Mouse (Mus musculus) 3134 (cell line): ENCODE results near the gene Fgr.
A peak's percentile ranks its signal among the peaks of the same experiment; 100 is the strongest.
"Not testable (repeated sequence)": the region's sequence is repeated elsewhere in the genome, so short reads cannot be mapped to it uniquely, and the experiment has no call there.

Experiments
- DNase-seq: peaks from one replicate; pipeline ENCODE4 v3.0.0-alpha.2; 2011; ENCODE audit warnings: low spot score; ENCODE audit not compliant: insufficient read length; ENCODE audit errors: extremely low read depth

Gene Fgr

DNA sequence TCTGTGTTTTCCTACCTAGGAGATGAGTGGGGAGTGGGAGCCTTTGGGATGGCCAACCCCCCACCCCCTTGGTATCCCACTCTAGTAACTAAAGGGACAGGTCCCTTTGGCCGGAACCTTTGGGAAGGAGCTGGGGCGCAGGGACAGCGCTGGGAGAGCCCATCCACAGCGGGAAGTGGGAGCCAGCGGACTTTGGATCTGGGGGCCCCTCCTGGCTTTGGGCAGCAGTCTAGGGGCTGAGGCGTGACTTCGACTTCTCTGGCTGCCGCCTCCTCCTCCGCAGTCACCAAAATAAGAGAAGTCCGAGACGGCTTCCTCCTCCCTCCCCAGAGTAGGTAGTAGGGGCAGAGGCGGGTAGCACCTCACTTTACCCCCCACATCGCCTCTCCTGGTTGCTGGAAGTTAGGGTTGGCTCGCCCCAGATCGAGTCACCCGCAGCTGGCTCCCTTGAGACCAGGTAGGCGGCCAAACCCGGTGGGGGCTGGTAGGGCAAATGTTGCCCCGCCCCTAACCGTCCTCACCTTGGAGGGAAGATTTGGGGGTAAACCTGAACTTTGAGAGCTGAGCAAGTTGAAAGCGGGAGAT, at the start of gene Fgr:
Gene Fgr (plus strand): TSS at position 282 of the 585 bp plus-strand sequence.
- DNase-seq, result no peak

DNA sequence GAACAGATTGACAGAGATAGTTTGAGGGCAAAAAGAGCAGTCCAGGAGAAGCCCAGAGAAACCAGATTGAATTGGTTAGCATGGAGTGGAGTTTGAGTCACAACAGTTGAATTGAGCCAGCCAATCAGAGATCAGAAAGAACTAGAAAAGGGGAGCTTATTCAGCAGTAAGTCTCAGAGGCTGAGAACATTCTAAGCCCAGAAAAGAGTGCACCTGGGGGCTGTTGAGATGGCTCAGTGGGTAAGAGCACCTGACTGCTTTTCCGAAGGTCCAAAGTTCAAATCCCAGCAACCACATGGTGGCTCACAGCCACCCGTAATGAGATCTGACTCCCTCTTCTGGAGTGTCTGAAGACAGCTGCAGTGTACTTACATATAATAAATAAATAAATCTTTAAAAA, 47.4 kb upstream of the Fgr start:
- not testable (repeated sequence) for DNase-seq

DNA sequence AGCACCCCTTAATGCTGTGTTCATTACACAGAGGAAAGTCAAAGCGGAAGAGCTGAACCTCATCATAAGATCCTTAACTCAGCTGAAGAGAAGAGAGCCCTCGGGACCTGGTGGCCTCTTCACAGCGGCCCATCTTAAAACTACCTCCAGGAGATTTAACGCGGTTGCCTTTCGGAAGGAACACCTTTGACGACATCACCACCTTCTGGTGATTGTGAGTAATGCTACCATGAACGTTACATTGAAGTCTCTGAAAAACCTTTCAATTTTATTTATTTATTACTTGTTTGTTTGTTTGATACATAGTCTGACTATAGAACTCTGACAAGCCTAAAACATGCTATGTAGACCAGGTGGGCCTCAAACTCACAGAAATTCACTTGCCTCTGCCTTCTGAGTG, 43.1 kb upstream of the Fgr start:
- no peak for DNase-seq

DNA sequence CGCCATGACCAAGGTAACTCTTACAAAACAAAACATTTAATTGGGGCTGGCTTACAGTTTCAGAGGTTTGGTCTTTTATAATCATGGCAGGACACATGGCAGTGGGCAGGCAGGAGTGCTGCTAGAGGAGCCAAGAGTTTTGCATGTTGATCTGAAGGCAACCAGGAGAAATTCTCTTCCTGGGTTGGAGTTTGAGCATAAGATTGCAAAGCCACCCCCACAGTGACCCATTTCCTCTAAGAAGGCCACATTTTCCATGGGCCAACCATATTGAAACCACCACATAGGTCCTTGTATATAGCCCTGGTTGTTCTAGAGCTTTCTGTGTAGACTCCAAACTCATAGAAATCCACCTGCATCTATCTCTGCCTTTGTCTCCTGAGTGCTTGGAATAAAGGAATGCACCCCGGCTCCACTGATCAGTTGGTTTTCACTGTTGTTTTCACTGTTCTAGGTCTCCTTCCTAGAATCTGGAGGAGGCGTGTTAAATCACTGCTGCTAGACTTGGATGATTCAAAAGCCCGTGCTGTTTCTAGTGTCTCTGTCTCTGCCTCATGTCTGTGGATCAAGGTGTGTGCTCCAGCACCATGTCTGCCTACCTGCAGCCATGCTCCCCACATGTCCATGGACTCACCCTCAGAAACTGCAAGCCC, 41.0 kb upstream of the Fgr start:
- no peak for DNase-seq

DNA sequence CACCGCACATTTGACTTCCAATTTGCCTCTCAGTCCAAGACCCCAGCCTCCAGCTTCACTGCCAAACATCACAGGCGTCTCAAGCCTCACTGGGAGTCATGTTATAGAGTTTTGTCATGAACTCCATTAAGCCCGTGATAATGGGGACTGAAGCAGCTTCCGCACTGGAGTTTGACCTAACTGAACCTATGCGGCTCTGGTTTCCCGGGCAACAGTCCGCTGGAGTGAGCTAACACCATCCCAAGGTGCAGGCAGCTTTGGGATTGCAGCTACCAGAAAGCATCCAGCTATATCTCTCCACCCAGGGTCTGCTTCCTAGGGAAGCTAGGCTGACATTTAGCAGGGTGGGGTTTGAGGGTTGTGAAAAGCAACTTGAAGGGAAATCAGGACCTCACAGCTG, 39.3 kb upstream of the Fgr start:
- no peak for DNase-seq

DNA sequence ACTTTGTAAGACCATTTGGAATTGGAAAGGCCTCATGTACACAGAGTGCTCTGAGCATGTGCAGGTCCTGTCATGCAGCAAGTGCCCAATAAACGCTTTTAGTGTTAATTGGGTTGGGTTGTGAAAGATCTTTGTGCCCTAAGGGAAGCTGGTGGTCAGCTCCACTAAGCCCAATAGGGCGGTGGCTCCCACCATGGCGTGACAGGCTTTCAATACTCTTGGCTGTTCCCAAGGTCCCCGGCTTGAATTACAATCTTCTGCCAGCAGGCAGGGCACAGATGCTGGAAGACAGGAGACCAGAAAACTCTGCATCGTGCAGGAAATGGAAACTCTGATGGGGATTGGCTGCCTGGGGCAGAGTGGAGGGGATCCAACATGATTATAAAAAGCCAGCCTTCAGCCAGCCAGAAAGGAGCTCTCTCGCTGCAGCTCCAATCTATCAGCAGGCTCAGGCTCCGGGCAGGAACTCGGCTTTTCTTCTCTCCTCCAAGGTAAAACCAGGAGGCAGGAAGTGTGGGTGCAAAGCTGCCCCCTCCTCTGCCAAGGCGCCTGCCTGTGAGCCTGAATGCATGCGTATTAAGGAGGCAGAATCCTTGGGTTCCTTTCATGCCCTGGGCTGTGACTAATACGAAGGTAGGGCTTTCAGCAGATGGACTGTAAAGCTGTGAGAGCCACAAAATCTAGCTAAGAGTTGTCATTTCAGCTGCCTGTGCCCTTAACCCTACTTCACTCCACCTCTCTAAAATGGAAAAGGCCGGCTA, 35.5 kb upstream of the Fgr start:
- DNase-seq, result peak; percentile 72

DNA sequence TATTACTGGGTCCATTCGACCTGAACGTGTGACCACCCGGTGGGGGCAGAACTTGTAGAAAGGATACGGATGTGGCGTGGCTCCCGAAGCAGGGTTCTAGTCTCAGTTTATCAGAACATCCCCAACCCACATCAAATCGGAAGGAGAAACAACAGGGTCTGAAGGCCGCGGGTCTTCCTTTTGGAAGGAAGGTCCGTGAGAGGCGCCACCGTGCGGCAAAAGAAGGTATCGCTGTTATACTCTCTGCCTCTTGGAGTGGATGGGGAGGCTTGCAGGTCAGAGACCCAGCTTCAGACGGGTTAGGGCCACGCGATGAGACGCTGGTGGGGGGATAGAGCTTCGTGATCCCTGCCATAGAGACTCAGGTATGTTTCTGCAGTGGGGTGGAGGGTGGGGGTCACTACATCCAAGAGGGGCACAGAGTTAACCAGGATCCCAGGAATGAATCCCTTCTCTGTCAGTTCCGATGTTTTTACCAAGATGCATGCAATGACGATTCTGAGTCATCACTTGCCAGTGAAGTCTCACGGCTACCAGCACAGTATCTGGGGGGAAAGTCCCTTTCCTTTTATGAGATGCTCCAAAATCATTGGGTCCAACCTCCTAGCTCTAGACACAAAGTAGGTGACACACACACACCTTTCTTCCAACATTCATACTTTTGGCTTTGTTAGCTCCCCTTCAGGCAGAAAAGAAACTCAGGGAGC, 34.3 kb upstream of the Fgr start:
- peak; percentile 67 for DNase-seq

DNA sequence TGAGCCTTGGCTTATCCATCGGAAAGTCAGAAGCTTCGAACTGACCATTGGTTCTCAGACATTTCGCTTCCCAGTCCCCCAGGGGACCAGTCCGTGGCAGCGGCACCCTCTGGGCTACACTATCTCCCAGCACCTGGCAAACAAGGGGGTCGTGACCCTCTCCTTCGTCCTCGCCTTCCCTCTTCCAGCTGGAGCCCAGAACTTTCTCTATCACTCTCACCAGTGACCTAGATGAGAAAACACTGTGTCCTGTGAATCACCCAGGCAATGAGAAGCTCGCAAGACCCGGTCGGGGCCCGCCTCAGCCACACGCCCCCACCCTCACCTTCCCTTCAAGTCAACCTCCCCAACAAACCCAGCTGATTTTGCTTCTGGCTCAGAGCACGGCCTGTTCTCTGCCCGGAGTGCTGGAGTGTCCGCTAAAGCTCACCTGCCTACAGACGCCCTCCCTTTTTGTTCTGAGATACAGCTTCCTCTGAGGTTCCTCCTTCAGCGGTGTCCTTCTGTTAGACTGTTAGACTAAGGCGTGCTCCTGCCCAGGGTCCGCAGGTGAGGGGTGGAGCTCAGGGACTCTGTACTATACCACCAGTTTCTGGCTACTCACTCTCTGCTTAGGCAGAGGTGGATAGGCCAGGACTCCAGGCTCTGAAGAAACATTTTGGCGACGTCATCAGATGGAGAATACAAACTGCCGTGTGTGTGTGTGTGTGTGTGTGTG, 32.7 kb upstream of the Fgr start:
- DNase-seq, result no peak

DNA sequence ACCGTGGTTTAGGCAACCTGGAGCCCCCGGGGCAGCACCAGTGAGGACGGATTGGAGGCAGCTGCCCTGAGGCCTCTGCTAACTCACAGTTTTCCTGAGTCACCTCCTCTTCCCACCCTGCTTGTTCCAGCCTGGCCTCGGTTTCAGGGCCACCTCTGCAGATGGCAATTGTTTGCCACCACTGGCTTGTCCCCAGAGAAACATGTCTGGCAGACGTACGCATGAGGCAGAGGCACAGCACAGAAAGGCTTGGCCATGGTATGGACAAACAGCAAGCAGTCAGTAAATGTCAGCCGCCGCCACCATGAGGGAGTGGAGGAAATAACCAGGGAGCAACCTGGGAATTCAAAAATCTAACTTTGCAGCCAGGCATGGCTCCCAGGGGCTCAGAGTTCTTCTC, 30.8 kb upstream of the Fgr start:
- DNase-seq, result peak; percentile 54

DNA sequence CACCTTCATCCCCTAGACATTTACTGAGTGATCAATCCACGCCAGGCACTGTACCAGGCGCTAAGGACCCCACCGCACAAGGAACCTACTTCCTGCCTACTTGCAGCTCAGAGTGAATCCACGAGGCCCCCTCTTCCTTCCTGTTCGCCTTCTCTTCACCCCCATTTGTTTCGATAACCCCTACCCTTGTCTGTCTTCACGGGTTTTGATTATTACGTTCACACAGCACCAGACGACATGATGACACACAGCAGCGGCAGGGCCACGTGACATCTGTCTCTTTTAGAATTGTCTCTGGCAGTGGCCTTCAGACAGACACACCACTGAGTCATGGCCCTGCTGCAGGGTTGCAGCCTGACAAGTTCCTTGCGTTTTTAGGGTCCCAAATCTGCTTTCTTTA, 29.8 kb upstream of the Fgr start:
- peak; percentile 47 for DNase-seq

DNA sequence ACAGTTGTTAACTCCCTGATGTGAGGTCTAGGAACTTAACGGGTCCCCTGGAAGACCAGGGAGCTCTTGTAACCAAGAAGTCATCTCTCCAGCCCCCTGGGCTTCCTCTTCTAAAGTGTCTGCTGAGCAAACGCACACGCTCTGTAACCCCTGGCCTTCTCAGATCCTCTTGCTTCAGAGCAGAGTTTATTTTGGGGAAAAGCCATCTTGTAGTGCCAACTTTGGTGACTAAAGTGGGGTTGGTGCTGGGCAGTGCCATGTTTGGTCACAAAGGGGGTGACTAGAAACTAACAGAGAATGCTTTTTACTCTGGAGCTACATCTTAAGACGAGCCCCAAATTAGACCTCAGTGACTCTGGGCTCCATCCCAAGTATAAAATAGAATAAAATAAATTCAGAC, 29.1 kb upstream of the Fgr start:
- DNase-seq, result peak; percentile 41

DNA sequence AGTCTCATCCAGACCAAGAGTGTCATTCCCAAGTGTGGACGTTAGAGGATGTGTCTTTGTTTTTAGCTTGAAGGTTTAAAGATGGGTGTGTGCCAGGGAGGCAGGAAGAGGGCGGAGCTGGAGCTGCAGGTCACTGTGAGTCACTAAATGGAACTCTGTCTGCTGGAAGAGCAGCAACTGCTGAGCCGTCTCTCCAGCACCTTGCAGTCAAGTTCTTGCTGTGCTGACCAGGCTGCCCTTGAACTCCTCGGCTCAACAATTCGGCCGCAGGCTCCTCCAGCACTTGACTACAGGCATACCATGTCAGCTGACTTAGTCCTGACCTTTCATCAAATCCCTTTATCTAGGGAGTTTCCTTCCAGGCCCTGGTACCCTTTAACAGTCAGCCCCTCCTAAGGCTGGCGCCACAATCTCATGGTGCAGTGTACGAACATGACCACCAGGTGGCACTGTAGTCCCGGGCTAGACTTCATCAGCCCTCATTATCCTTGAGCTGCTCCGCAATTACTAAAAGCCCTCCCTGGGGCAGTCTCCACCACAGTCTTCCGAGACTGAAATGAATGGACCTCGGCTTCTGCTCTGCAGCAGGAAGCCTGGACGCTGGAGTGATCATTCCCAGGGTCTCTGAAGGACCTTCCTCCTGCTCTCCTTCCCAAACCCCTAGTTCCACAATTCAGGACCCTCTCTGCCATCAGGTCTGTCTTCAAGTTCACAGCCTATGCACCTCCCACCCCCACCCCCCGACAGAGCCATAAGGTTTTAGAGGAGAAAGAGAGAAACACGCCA, 28.4 kb upstream of the Fgr start:
- peak; percentile 84 for DNase-seq

DNA sequence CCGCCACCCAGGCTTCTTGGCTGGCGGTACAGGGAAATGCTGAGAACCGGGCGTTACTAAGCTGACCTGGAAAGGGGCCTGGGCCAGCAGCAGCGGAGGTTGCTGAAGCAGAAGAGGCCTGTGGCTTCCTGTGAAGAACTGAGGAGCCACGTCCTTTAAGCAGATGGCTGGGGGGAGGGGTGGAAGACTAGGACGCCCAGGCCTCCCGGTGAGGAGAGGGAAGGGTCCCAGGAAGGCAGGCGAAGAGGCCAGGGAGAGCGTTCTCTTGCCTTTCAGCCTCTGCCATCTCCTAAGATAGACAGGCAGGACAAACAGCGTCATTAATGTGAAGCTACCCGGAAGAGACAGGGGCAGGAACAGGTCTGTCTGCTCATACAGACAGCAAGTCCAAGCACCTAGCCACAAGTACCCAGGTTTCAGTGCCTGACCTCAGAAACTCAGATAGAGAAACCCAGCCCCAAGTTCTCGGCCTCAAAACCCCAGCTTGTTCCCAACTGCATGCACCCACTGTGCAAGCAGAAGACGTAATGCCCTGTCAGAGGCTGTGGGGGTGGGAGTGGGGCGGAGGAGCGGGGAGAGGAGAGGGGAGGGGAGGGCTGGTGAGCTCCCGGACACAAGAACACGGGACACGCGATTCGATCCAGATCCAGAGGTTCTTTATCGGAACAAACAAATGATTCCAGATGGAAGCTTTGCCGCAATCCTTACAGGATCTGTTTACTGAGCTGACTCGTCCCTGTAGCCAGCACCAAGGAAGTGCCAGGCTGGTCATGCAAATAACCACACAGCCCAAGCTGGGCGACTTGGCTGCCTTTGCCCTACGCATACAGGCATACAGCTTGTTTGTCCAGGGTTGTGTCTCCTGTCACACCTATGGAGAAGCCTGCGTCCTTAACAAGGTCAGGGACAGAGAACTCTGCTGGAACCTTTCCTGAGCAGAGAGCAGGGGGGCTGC, 27.6 kb upstream of the Fgr start:
- peak; percentile 86 for DNase-seq

DNA sequence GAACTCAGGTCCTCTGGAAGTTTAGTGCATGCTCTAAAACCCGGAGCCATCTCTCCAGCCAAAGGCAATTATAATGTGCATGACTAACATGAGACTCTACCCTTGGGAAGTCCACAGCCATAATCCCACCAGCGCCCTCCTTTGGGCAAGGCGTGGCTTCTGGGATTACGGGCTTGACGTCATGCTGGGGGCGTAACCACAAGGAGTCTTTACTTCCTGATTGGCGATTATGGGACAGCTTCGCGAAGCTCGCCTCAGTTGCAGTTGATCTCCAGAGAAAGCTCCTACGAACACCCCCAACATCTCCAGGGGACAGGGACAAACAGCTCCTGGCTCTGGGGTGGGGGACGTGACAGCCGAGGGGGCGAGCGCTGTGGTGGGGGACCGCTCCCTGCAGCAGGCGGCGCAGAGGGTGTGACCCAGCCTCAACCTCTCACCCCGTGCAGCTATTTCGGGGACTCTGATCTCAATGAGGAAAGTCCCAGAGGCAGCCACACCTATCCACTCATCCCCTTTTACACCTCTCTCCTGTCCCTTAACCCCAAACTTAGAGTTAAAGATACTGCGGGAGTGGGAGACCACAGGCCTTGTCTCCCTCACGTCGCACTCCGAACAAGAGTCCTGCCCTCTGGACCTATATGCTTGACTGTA, 23.9 kb upstream of the Fgr start:
- no peak for DNase-seq

DNA sequence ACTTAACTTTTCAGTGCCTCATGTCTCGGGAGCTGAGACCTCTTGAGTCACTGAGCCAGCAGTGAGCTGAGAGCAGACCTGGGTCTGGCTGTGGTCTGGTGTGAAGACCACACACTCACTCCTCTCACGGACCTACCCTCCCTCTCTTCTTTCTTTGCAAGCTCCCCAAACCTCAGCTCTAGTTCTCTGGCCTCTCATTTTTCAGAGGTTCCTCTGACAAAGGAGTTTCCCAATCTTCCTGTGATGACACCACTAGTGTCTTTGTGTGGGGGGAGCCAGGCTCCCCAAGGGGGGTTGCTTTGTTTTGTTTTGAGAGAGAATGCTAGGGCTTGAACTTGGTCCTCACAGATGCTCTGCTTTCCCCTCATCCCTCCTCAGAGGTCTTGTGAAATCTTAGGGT, 22.9 kb upstream of the Fgr start:
- no peak for DNase-seq

DNA sequence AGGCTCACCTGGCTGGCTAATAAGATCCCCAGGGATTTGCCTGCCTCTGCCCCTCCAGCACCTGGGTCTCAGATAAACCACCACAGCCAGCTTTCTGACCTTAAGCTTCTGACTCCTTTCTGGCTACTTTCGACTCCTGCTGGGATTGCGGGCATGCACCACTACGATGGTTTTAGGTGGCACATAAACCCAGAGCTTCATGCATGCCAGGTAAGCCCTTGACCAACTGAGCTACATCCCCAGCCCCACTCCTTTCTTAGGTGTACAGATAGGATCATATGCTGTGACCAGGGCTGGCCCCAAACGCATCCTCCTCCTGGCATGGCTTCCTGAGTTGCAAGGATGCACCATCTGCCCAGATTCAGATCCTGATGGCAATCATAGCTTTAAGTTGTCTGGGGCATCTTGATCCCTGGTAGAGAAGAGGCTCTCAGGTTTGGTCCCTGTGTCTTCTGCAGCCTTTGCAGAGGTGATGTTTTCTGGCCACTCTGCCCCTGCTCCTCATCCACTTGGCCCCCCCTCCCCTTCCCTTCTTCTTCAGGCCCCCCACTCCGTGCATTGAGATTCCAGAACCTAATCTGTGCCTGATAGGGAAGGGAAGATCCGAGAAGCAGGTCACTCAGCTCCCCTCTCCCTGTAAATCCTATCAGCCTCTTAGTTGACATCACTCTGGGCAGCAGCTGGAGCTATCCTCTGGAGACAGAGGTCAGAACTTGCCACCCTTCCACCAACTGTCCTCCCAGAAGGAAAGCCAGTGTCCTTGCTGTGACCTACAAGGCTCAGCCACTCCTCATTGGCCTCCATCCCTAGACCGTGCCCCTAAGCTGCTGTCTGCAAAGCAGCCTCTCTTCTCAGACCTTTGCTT, 19.1 kb upstream of the Fgr start:
- no peak for DNase-seq

DNA sequence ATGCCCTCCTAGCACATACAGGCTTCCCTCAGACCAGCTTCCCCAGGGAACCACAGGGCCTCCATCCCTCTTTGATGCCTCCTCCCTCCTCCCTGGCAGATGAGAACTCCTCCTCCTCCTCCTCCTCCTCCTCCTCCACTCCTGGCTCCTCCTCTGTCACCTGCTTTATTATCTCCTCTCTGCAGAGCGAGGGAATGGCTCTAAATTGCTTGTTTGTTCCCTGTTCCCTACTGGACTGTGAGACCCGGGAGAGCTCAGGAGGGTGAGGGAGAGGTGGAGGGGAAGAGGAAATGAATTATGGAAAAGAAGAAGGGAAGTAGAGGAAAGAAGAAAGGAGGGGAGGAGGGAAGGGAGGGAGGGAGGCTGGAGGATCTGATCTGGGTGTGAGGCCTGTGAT, 18.5 kb upstream of the Fgr start:
- no peak for DNase-seq
